Mouse (Mus musculus) liver, adult 2 months (tissue): ENCODE results near the gene Cmip. TPM values are rescaled to one million over a fixed set of nuclear protein-coding genes. Genes with fewer than 3 reads are reported as not detected.

Experiments
- DNase-seq: peaks from one replicate; pipeline ENCODE4 v3.0.0-alpha.2; 2011; ENCODE audit warnings: low read depth, low spot score; ENCODE audit errors: extremely low read depth
- H3K27ac ChIP-seq: fragments of 200-500 bp; replicated peaks from 2 replicates; pipeline ENCODE4 v1.5.1; 2012; ENCODE audit warnings: low read depth, mild to moderate bottlenecking, control low read depth, inconsistent platforms, low read length; ENCODE audit not compliant: insufficient read depth
- H3K27me3 ChIP-seq: fragments of 200-500 bp; 2 replicates; pipeline ENCODE4 v1.6.1; 2012; ENCODE audit warnings: mild to moderate bottlenecking, moderate library complexity, low read length, inconsistent platforms; ENCODE audit not compliant: control insufficient read depth, insufficient read depth
- H3K36me3 ChIP-seq: fragments of 200-500 bp; 2 replicates; pipeline ENCODE4 v1.6.1; 2012; ENCODE audit warnings: low read length, inconsistent platforms; ENCODE audit not compliant: control insufficient read depth, insufficient read depth
- H3K4me1 ChIP-seq: fragments of 200-500 bp; 2 replicates; pipeline ENCODE4 v1.6.1; 2011; ENCODE audit warnings: low read length; ENCODE audit not compliant: control insufficient read depth, insufficient read depth
- H3K4me3 ChIP-seq: fragments of 200-500 bp; 2 replicates; pipeline ENCODE4 v1.5.1; 2011; ENCODE audit warnings: low read depth, mild to moderate bottlenecking, control low read depth, low read length, moderate library complexity; ENCODE audit not compliant: insufficient read depth
- H3K79me2 ChIP-seq: fragments of 200-500 bp; 2 replicates; pipeline ENCODE4 v1.6.1; 2012; ENCODE audit warnings: inconsistent platforms, mild to moderate bottlenecking, low read length, moderate library complexity; ENCODE audit not compliant: control insufficient read depth, insufficient read depth
- H3K9ac ChIP-seq: fragments of 200-500 bp; 2 replicates; pipeline ENCODE4 v1.6.1; 2012; ENCODE audit warnings: low read depth, mild to moderate bottlenecking, control low read depth, inconsistent platforms, low read length
- CTCF ChIP-seq: fragments of 200-500 bp; IDR thresholded peaks from 2 replicates; pipeline ENCODE4 v1.5.1; 2011; ENCODE audit warnings: low read depth, low read length, control low read depth
- POLR2A ChIP-seq: fragments of 200-500 bp; IDR thresholded peaks from 2 replicates; pipeline ENCODE4 v1.6.1; 2011; ENCODE audit warnings: low read length, control low read depth; ENCODE audit not compliant: insufficient read depth; ENCODE audit errors: extremely low read depth
- WGBS: fragments of 180-500 bp; shearing (Covaris S2); methylation state at CpG from one replicate; pipeline ENCODE4 v1.1.7; 2018; 5-methylcytosine and 5-hydroxymethylcytosine counted together
- polyA plus RNA-seq: library from polyadenylated mRNA; depleted of rRNA; stranded (reverse); fragments of >200 nt; gene quantifications from 2 replicates; pipeline ENCODE4 v1.2.3, GENCODE M21; 2012; rRNA removed
- total RNA-seq: library from RNA; depleted of rRNA; stranded (reverse); fragments of >200 nt; gene quantifications from 2 replicates; pipeline ENCODE4 v1.2.3, GENCODE M21; 2014; rRNA removed

Cmip gene
- total and polyA plus RNA-seq, 2 experiments, result 8.8 to 21.0 TPM

GRCm38 (mm10) chr8:117507703-117508102, 250.8 kb downstream of the Cmip start:
- no peaks in the 10 kb centered on the region for H3K79me2 ChIP-seq
- H3K4me3 ChIP-seq, result no peak overlapping the region
- TF ChIP-seq POLR2A, result no peak
- TF ChIP-seq CTCF, result no peak
- no peaks in the 10 kb centered on the region; the same call in 1 of the 2 replicates for H3K27me3 ChIP-seq
- H3K27ac ChIP-seq, result no peak overlapping the region
- H3K4me1 ChIP-seq, result no peaks in the 10 kb centered on the region
- DNase-seq, result no peak
- WGBS, result 83% methylated on average over 8 of the region's 8 CpGs
- H3K9ac ChIP-seq, result no peak overlapping the region
- no peaks in the 10 kb centered on the region for H3K36me3 ChIP-seq

Other genes starting within 250 kb of the Cmip start
- not detected in 2 replicates for gene Pkd1l2, start 174.6 kb upstream of the Cmip start, total RNA-seq
- not detected in 2 replicates for gene Pkd1l2, start 174.6 kb upstream of the Cmip start, polyA plus RNA-seq
- 5.2 and 7.2 TPM in 2 replicates for gene Bco1, start 161.2 kb upstream of the Cmip start, total RNA-seq
- gene Bco1, start 161.2 kb upstream of the Cmip start, polyA plus RNA-seq, result 4.0 TPM in 2 replicates
- 1.2 and 1.3 TPM in 2 replicates for gene Gan, start 98.9 kb upstream of the Cmip start, total RNA-seq
- 1.1 and 1.5 TPM in 2 replicates for gene Gan, start 98.9 kb upstream of the Cmip start, polyA plus RNA-seq
- gene Plcg2, start 241.2 kb downstream of the Cmip start, total RNA-seq, result 1.8 and 2.1 TPM in 2 replicates
- gene Plcg2, start 241.2 kb downstream of the Cmip start, polyA plus RNA-seq, result 0.42 and 0.95 TPM in 2 replicates